Mouse (Mus musculus): ENCODE measurements around the gene Wrap53. TPM values are rescaled to one million over a fixed set of nuclear protein-coding genes. Genes with fewer than 3 reads are reported as not detected.

Gene Wrap53
- polyA plus RNA-seq, 1 experiment from 2014 or later, result 15.9 TPM

GRCm38 (mm10) chr11:69584008-69584407, 4.0 kb upstream of the Wrap53 start:
- Histone ChIP-seq H3K4me1 (replicated peaks) (peaks cover 76% of the 10 kb centered on the region), H3K27ac (replicated peaks) (peak overlapping the region; percentile 88), H3K9me3 (replicated peaks) (no peaks in the 10 kb centered on the region), H3K4me3 (replicated peaks) (no peak overlapping the region), H3K27me3 (no peaks in the 10 kb centered on the region), H3K9ac (0 out of 2 replicates have a peak overlapping the region, but pooled peaks have one; percentile 28), H3K4me2 (no peak overlapping the region), H3K36me3 (replicated peaks) (peaks cover 28% of the 10 kb centered on the region)
- no peak for ATAC-seq (ENCODE audit: insufficient read depth)
- WGBS (ENCODE audit: insufficient replicate concordance), result 60% methylated on average over 7 of the region's 7 CpGs

GRCm38 (mm10) chr11:69582230-69582805, 2.3 kb upstream of the Wrap53 start:
- WGBS (ENCODE audit: insufficient replicate concordance), result 36% methylated on average over 9 of the region's 9 CpGs
- Histone ChIP-seq H3K4me2 (peak overlapping the region; percentile 91), H3K9me3 (replicated peaks) (no peaks in the 10 kb centered on the region), H3K4me3 (replicated peaks) (peak overlapping the region; percentile 90), H3K27ac (replicated peaks) (peak overlapping the region; percentile 97), H3K4me1 (replicated peaks) (peaks cover 69% of the 10 kb centered on the region), H3K27me3 (no peaks in the 10 kb centered on the region), H3K36me3 (replicated peaks) (peaks cover 13% of the 10 kb centered on the region), H3K9ac (peak overlapping the region; percentile 79)
- no peak for ATAC-seq (ENCODE audit: insufficient read depth)

GRCm38 (mm10) chr11:69581814-69582213, 1.8 kb upstream of the Wrap53 start:
- Histone ChIP-seq H3K4me3 (replicated peaks) (peak overlapping the region; percentile 90), H3K9me3 (replicated peaks) (no peaks in the 10 kb centered on the region), H3K27me3 (no peaks in the 10 kb centered on the region), H3K27ac (replicated peaks) (peak overlapping the region; percentile 97), H3K36me3 (replicated peaks) (peaks cover 13% of the 10 kb centered on the region), H3K4me2 (peak overlapping the region; percentile 91), H3K9ac (peak overlapping the region; percentile 79), H3K4me1 (replicated peaks) (peaks cover 70% of the 10 kb centered on the region)
- 2% methylated on average over 8 of the region's 8 CpGs for WGBS (ENCODE audit: insufficient replicate concordance)
- ATAC-seq (ENCODE audit: insufficient read depth), result no peak

- no peaks in the 10 kb centered on the region for H3K27me3 ChIP-seq
- peak overlapping the region; percentile 91 for H3K4me2 ChIP-seq
- ATAC-seq (ENCODE audit: insufficient read depth), result peak; percentile 82
- H3K4me1 ChIP-seq (replicated peaks), result peaks cover 70% of the 10 kb centered on the region
- peak overlapping the region; percentile 79 for H3K9ac ChIP-seq
- peak overlapping the region; percentile 97 for H3K27ac ChIP-seq (replicated peaks)
- WGBS (ENCODE audit: insufficient replicate concordance), result under 1% methylated on average over 36 of the region's 36 CpGs
- H3K36me3 ChIP-seq (replicated peaks), result peaks cover 12% of the 10 kb centered on the region; the same call in 1 of the 2 replicates
- H3K4me3 ChIP-seq (replicated peaks), result peak overlapping the region; percentile 90
- no peaks in the 10 kb centered on the region for H3K9me3 ChIP-seq (replicated peaks)
These were observed 1.2 kb upstream of the Wrap53 start for GRCm38 (mm10) chr11:69581147-69581688.

GRCm38 (mm10) chr11:69580572-69581146, 604 bp upstream of the Wrap53 start:
- Histone ChIP-seq H3K9ac (peak overlapping the region; percentile 79), H3K9me3 (replicated peaks) (no peaks in the 10 kb centered on the region), H3K4me3 (replicated peaks) (peak overlapping the region; percentile 90), H3K27ac (replicated peaks) (peak overlapping the region; percentile 97), H3K27me3 (no peaks in the 10 kb centered on the region), H3K4me1 (replicated peaks) (peaks cover 70% of the 10 kb centered on the region), H3K36me3 (replicated peaks) (peaks cover 16% of the 10 kb centered on the region), H3K4me2 (peak overlapping the region; percentile 91)
- WGBS (ENCODE audit: insufficient replicate concordance), result under 1% methylated on average over 25 of the region's 25 CpGs
- ATAC-seq (ENCODE audit: insufficient read depth), result no peak

GRCm38 (mm10) chr11:69579128-69580017, 682 bp downstream of the Wrap53 start:
- Histone ChIP-seq H3K4me1 (replicated peaks) (peaks cover 70% of the 10 kb centered on the region), H3K36me3 (replicated peaks) (peaks cover 29% of the 10 kb centered on the region), H3K27ac (replicated peaks) (peak overlapping the region; percentile 97), H3K4me2 (peak overlapping the region; percentile 91), H3K27me3 (no peaks in the 10 kb centered on the region), H3K9ac (peak overlapping the region; percentile 88), H3K4me3 (replicated peaks) (peak overlapping the region; percentile 90), H3K9me3 (replicated peaks) (no peaks in the 10 kb centered on the region)
- under 1% methylated on average over 39 of the region's 39 CpGs for WGBS (ENCODE audit: insufficient replicate concordance)
- peak; percentile 79 for ATAC-seq (ENCODE audit: insufficient read depth)

GRCm38 (mm10) chr11:69578301-69578700, 1.8 kb downstream of the Wrap53 start:
- 6% methylated on average over 15 of the region's 15 CpGs for WGBS (ENCODE audit: insufficient replicate concordance)
- Histone ChIP-seq H3K4me1 (replicated peaks) (peaks cover 60% of the 10 kb centered on the region), H3K27ac (replicated peaks) (peak overlapping the region; percentile 85), H3K9ac (peak overlapping the region; percentile 88), H3K27me3 (no peaks in the 10 kb centered on the region), H3K4me3 (replicated peaks) (peak overlapping the region; percentile 90), H3K36me3 (replicated peaks) (peaks cover 35% of the 10 kb centered on the region), H3K4me2 (peak overlapping the region; percentile 91), H3K9me3 (replicated peaks) (no peaks in the 10 kb centered on the region)
- ATAC-seq (ENCODE audit: insufficient read depth), result no peak

- ATAC-seq (ENCODE audit: insufficient read depth), result no peak
- peak overlapping the region; percentile 90 for H3K4me3 ChIP-seq (replicated peaks)
- WGBS (ENCODE audit: insufficient replicate concordance), result 19% methylated on average over 5 of the region's 5 CpGs
These were observed 3.7 kb downstream of the Wrap53 start for GRCm38 (mm10) chr11:69576307-69576706.

GRCm38 (mm10) chr11:69575220-69575619, 4.8 kb downstream of the Wrap53 start:
- H3K36me3 ChIP-seq (replicated peaks), result peaks cover 63% of the 10 kb centered on the region
- H3K4me2 ChIP-seq, result peak overlapping the region; percentile 91; the same call in 1 of the 2 replicates
- ATAC-seq (ENCODE audit: insufficient read depth), result no peak
- H3K4me3 ChIP-seq (replicated peaks), result no peak overlapping the region
- WGBS (ENCODE audit: insufficient replicate concordance), result 59% methylated on average over 3 of the region's 3 CpGs
- H3K9ac ChIP-seq, result no peak overlapping the region
- H3K27ac ChIP-seq (replicated peaks), result peak overlapping the region; percentile 54; the same call in 1 of the 2 replicates
- no peaks in the 10 kb centered on the region for H3K9me3 ChIP-seq (replicated peaks)
- H3K27me3 ChIP-seq, result no peaks in the 10 kb centered on the region
- H3K4me1 ChIP-seq (replicated peaks), result peaks cover 68% of the 10 kb centered on the region

More at GRCm38 (mm10) chr11:69576307-69576706, 3.7 kb downstream of the Wrap53 start:
- H3K27me3 ChIP-seq, result no peaks in the 10 kb centered on the region
- H3K27ac ChIP-seq (replicated peaks), result peak overlapping the region; percentile 54
- peak overlapping the region; percentile 88 for H3K9ac ChIP-seq
- peaks cover 53% of the 10 kb centered on the region for H3K36me3 ChIP-seq (replicated peaks)
- peaks cover 59% of the 10 kb centered on the region for H3K4me1 ChIP-seq (replicated peaks)
- H3K4me2 ChIP-seq, result peak overlapping the region; percentile 91
- H3K9me3 ChIP-seq (replicated peaks), result no peaks in the 10 kb centered on the region

- WGBS (ENCODE audit: insufficient replicate concordance), result 81% methylated on average over 8 of the region's 8 CpGs
- Histone ChIP-seq H3K4me1 (replicated peaks) (peaks cover 13% of the 10 kb centered on the region; the same call in 1 of the 2 replicates), H3K27ac (replicated peaks) (no peak overlapping the region), H3K36me3 (replicated peaks) (peaks cover 92% of the 10 kb centered on the region), H3K9me3 (replicated peaks) (no peaks in the 10 kb centered on the region), H3K9ac (no peak overlapping the region), H3K27me3 (peaks cover 23% of the 10 kb centered on the region), H3K4me2 (no peak overlapping the region), H3K4me3 (replicated peaks) (no peak overlapping the region)
- ATAC-seq (ENCODE audit: insufficient read depth), result no peak
These were observed 14.9 kb downstream of the Wrap53 start for GRCm38 (mm10) chr11:69565131-69565530.

Data from liver, embryonic 15.5 days (tissue).